Mouse (Mus musculus): ENCODE results near the gene Lrrc49. TPM values are rescaled to one million over a fixed set of nuclear protein-coding genes. Genes with fewer than 3 reads are reported as not detected.

Lrrc49 gene
- polyA plus RNA-seq, 1 experiment from 2014 or later = 20.6 TPM

GRCm38 (mm10) chr9:60528269-60528668 is 159.7 kb downstream of the Lrrc49 start:
- Histone ChIP-seq H3K9me3 (no peaks in the 10 kb centered on the region), H3K27ac (no peak overlapping the region), H3K4me3 (no peak overlapping the region), H3K4me1 (no peaks in the 10 kb centered on the region), H3K9ac (no peak overlapping the region), H3K27me3 (no peaks in the 10 kb centered on the region; the same call in 1 of the 2 replicates), H3K36me3 (no peaks in the 10 kb centered on the region), H3K4me2 (no peak overlapping the region)
- WGBS = 55% methylated on average over 3 of the region's 3 CpGs
- ATAC-seq (ENCODE audit: insufficient number of reproducible peaks, insufficient read depth, low FRiP score, low TSS enrichment, low read depth) = no peak

- ATAC-seq (ENCODE audit: insufficient number of reproducible peaks, insufficient read depth, low FRiP score, low TSS enrichment, low read depth) = no peak
- Histone ChIP-seq H3K4me3 (no peak overlapping the region), H3K27me3 (no peaks in the 10 kb centered on the region; the same call in none of the 2 replicates), H3K9ac (no peak overlapping the region), H3K4me2 (no peak overlapping the region), H3K36me3 (no peaks in the 10 kb centered on the region), H3K4me1 (no peaks in the 10 kb centered on the region; the same call in 1 of the 2 replicates), H3K9me3 (no peaks in the 10 kb centered on the region), H3K27ac (no peak overlapping the region)
- WGBS = 85% methylated on average over 2 of the region's 2 CpGs
Measured at GRCm38 (mm10) chr9:60527836-60528235, 160.1 kb downstream of the Lrrc49 start.

- Histone ChIP-seq H3K27ac (no peak overlapping the region), H3K4me1 (peaks cover 5% of the 10 kb centered on the region; the same call in 1 of the 2 replicates), H3K27me3 (peaks cover 5% of the 10 kb centered on the region), H3K9me3 (no peaks in the 10 kb centered on the region), H3K36me3 (no peaks in the 10 kb centered on the region), H3K9ac (no peak overlapping the region), H3K4me3 (no peak overlapping the region), H3K4me2 (no peak overlapping the region)
- 72% methylated on average over 5 of the region's 5 CpGs for WGBS
- no peak for ATAC-seq (ENCODE audit: insufficient number of reproducible peaks, insufficient read depth, low FRiP score, low TSS enrichment, low read depth)
Measured at GRCm38 (mm10) chr9:60527051-60527450, 160.9 kb downstream of the Lrrc49 start.

DNA sequence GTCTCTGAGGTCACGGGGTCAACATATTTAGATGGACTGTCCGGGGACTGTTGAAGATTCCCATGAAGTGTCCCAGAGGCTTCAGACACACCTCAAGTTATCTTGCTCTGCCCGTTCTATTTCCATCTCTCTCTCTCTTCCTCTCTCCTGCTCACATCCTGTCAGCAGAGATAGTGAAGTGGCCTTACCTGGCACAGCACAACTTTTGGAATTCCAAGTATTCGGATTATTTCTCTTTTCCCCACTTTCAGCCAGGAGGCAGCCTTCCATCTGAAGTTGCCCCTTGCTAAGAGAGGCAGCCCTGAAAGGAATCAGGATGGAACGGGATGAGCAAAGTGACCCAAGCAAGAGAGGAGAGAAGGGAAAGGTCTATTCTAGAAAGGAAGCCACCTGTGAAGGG is 161.8 kb downstream of the Lrrc49 start:
- WGBS = 62% methylated on average over 5 of the region's 5 CpGs
- Histone ChIP-seq H3K27ac (no peak overlapping the region), H3K4me3 (no peak overlapping the region), H3K9ac (no peak overlapping the region), H3K4me1 (peaks cover 7% of the 10 kb centered on the region; the same call in 1 of the 2 replicates), H3K4me2 (no peak overlapping the region), H3K9me3 (no peaks in the 10 kb centered on the region), H3K27me3 (peaks cover 9% of the 10 kb centered on the region), H3K36me3 (no peaks in the 10 kb centered on the region)
- ATAC-seq (ENCODE audit: insufficient number of reproducible peaks, insufficient read depth, low FRiP score, low TSS enrichment, low read depth) = no peak

DNA sequence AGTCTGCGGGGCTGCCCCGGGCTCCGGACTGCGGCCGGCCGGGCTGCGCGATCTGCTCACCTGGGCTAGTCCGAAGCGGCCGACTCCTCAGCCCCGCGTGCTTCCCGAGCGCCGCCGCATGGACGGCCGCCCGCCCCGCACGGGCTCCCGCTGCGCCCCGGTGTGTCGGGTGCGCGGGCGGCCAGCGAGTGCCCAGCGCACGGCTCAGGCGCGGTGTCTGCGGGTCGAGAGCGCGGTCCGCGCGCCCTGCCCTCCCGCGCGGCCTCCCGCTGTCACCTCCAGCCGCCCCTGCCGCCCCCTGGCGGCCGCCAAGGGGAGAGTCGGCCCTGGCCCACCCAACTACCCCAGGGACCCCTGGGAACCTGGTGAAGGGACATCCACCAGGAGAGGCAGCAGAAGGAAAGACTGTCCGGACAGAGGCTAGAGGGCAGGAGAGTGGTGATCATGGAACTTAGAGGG is 166.1 kb downstream of the Lrrc49 start, which contains the start of gene Thsd4:
Gene Thsd4 (minus strand): TSS at position 241 of the 459 bp plus-strand sequence.
- Histone ChIP-seq H3K4me2 (peak within 1 kb of the TSS; percentile 90), H3K9me3 (no peaks in the 10 kb centered on the region), H3K36me3 (no peaks in the 10 kb centered on the region), H3K4me1 (peaks cover 44% of the 10 kb centered on the region), H3K27me3 (peaks cover 43% of the 10 kb centered on the region), H3K27ac (no peak within 1 kb of the TSS), H3K9ac (peak within 1 kb of the TSS; percentile 78), H3K4me3 (peak within 1 kb of the TSS; percentile 64)
- WGBS = 1% methylated on average over 30 of the region's 51 CpGs
- ATAC-seq (ENCODE audit: insufficient number of reproducible peaks, insufficient read depth, low FRiP score, low TSS enrichment, low read depth) = no peak

GRCm38 (mm10) chr9:60521143-60521542 is 166.8 kb downstream of the Lrrc49 start:
- Histone ChIP-seq H3K4me2 (peak overlapping the region; percentile 90), H3K4me1 (peaks cover 46% of the 10 kb centered on the region), H3K36me3 (no peaks in the 10 kb centered on the region), H3K9ac (peak overlapping the region; percentile 78), H3K4me3 (peak overlapping the region; percentile 64), H3K9me3 (no peaks in the 10 kb centered on the region), H3K27me3 (peaks cover 47% of the 10 kb centered on the region), H3K27ac (no peak overlapping the region)
- ATAC-seq (ENCODE audit: insufficient number of reproducible peaks, insufficient read depth, low FRiP score, low TSS enrichment, low read depth) = no peak
- WGBS = 27% methylated on average over 5 of the region's 5 CpGs

DNA sequence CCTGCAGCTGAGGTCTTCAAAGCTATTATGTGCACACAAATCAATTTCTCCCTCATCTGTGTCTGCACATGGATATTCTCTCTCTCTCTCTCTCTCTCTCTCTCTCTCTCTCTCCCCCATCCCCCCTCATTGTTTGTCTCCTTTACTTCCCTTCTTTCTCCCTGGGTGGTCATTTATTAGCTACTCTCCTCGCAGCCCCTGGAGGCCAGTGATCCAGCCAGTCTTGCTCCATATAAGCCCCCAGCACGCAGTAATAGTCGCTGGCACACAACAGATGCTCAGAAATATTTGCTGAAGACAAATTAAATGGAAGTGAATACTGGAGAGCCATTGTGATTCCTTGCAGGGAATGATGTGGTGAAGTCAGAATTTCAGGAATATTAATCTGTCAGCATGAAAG is 168.4 kb downstream of the Lrrc49 start:
- peaks cover 46% of the 10 kb centered on the region for H3K4me1 ChIP-seq
- H3K9me3 ChIP-seq = no peaks in the 10 kb centered on the region
- no peak for ATAC-seq (ENCODE audit: insufficient number of reproducible peaks, insufficient read depth, low FRiP score, low TSS enrichment, low read depth)
- peaks cover 47% of the 10 kb centered on the region for H3K27me3 ChIP-seq
- H3K4me2 ChIP-seq = no peak overlapping the region; the same call in 1 of the 2 replicates
- no peak overlapping the region for H3K9ac ChIP-seq
- H3K36me3 ChIP-seq = no peaks in the 10 kb centered on the region
- no peak overlapping the region for H3K4me3 ChIP-seq
- H3K27ac ChIP-seq = no peak overlapping the region
- WGBS = 16% methylated on average over 3 of the region's 3 CpGs

Other genes with a start within 250 kb of the Lrrc49 start
- gene Thsd4, start 166.1 kb downstream of the Lrrc49 start, polyA plus RNA-seq (2015; fragmentation: Nextera tagmentation; extraction: Ambion mirVana) = 13.6 and 17.9 TPM in 2 replicates
- gene Larp6, start 24.8 kb upstream of the Lrrc49 start, polyA plus RNA-seq (2015; fragmentation: Nextera tagmentation; extraction: Ambion mirVana) = 4.8 and 5.1 TPM in 2 replicates
- 27.4 and 32.6 TPM in 2 replicates for gene Uaca, start 106.4 kb upstream of the Lrrc49 start, polyA plus RNA-seq (2015; fragmentation: Nextera tagmentation; extraction: Ambion mirVana)

All from embryonic facial prominence, embryonic 13.5 days (tissue).